Mouse (Mus musculus) neural tube, embryonic 11.5 days (tissue): Measurements from ENCODE around the gene Pcnt. TPM values are rescaled to one million over a fixed set of nuclear protein-coding genes. Genes with fewer than 3 reads are reported as not detected.
A peak's percentile ranks its signal among the peaks of the same experiment; 100 is the strongest.

Experiments
- ATAC-seq: fragments of 200-750 bp; cut with Nextera tagmentation; 2 replicates; pipeline ENCODE4 v1.8.0; 2017; ENCODE audit warnings: moderate number of reproducible peaks, mild to moderate bottlenecking, moderate TSS enrichment, moderate library complexity; ENCODE audit not compliant: insufficient read depth, low FRiP score, low TSS enrichment
- DNase-seq: peaks from one replicate; pipeline ENCODE4 v3.0.0-alpha.2; 2015; ENCODE audit warnings: low spot score
- H3K27ac ChIP-seq: fragments of 300-500 bp; sonication (generic); 2 replicates; pipeline ENCODE4 v1.5.1; 2014; ENCODE audit warnings: low read depth, mild to moderate bottlenecking, low read length
- H3K27me3 ChIP-seq: fragments of 300-500 bp; sonication (generic); 2 replicates; pipeline ENCODE4 v1.6.1; 2014; ENCODE audit warnings: mild to moderate bottlenecking, low read length, mixed read lengths; ENCODE audit not compliant: control insufficient read depth, insufficient read depth
- H3K36me3 ChIP-seq: fragments of 300-500 bp; sonication (generic); 2 replicates; pipeline ENCODE4 v1.6.1; 2014; ENCODE audit warnings: mild to moderate bottlenecking, low read length, moderate library complexity, mixed read lengths; ENCODE audit not compliant: control insufficient read depth, insufficient read depth
- H3K4me1 ChIP-seq: fragments of 300-500 bp; sonication (generic); 2 replicates; pipeline ENCODE4 v1.6.1; 2014; ENCODE audit warnings: low read length, mixed read lengths; ENCODE audit not compliant: control insufficient read depth, insufficient read depth
- H3K4me2 ChIP-seq: fragments of 300-500 bp; sonication (generic); 2 replicates; pipeline ENCODE4 v1.6.1; 2014; ENCODE audit warnings: low read depth, mild to moderate bottlenecking, moderate library complexity
- H3K4me3 ChIP-seq: fragments of 300-500 bp; sonication (generic); 2 replicates; pipeline ENCODE4 v1.5.1; 2014; ENCODE audit warnings: low read depth, low read length
- H3K9ac ChIP-seq: fragments of 300-500 bp; sonication (generic); 2 replicates; pipeline ENCODE4 v1.6.1; 2014; ENCODE audit warnings: mild to moderate bottlenecking, low read length
- H3K9me3 ChIP-seq: fragments of 300-500 bp; sonication (generic); 2 replicates; pipeline ENCODE4 v1.6.1; 2016; ENCODE audit warnings: low read length; ENCODE audit not compliant: control insufficient read depth
- WGBS: fragments of 180-500 bp; shearing (Covaris S2); extraction: QIAGEN DNeasy Blood & Tissue Kit; methylation state at CpG from one replicate; pipeline ENCODE4 v1.1.7; 2014; 5-methylcytosine and 5-hydroxymethylcytosine counted together
- polyA plus RNA-seq: library from polyadenylated mRNA; unstranded; fragments of >200 nt; fragmentation: Nextera tagmentation; extraction: Ambion mirVana; gene quantifications from 2 replicates; pipeline ENCODE4 v1.2.1, GENCODE M21; 2014

Pcnt gene
- polyA plus RNA-seq, 1 experiment from 2014 or later: 15.6 TPM

DNA sequence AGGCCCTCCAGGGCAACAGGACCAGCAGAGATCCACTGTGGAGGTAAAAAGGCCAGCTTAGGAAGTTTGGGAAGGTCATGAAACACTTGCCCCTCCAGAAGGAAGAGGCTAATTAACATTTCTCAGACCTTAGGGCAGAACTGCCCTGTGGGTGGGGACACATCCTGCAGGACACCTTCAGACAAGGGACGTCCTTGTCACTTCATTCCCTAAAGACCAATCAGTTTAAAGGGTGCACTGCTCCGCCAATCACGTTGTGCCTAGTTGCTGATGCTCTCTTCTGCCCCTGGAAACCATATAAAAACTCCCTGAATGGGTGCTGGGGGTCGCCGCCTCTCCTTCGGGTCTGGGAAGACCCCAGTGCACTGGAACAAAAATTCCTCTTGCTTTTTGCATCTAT, 20.1 kb upstream of the Pcnt start:
- Histone ChIP-seq H3K9me3 (no peaks in the 10 kb centered on the region; the same call in 1 of the 2 replicates), H3K4me2 (no peak overlapping the region), H3K27me3 (no peaks in the 10 kb centered on the region), H3K9ac (no peak overlapping the region), H3K27ac (no peak overlapping the region), H3K36me3 (no peaks in the 10 kb centered on the region), H3K4me1 (no peaks in the 10 kb centered on the region), H3K4me3 (no peak overlapping the region)
- 89% methylated on average over 6 of the region's 6 CpGs for WGBS
- no peak for DNase-seq
- ATAC-seq: no peak

DNA sequence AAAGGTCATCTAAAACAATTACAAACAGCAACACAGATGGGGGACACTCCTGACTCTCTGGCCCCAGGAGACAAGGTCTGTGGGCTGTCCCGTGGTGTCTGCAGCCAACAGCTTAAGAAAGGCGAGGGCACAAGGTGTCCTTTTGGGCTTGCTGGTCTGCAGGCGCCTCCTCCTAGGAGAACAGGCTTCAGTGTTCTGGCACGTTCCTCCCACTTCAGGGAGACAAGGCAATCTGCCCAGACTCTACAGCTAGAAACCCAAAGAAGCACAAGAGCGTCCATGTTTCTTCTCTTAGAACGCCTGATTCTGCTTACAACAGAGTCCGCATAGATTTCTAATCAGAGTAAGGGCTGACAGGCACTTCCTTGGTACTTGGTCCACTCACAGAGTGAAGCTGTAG, 19.7 kb upstream of the Pcnt start:
- Histone ChIP-seq H3K4me1 (no peaks in the 10 kb centered on the region), H3K36me3 (no peaks in the 10 kb centered on the region), H3K27ac (no peak overlapping the region), H3K4me3 (no peak overlapping the region), H3K9me3 (no peaks in the 10 kb centered on the region; the same call in 1 of the 2 replicates), H3K27me3 (no peaks in the 10 kb centered on the region), H3K4me2 (no peak overlapping the region), H3K9ac (no peak overlapping the region)
- no peak for DNase-seq
- WGBS: 91% methylated on average over 7 of the region's 7 CpGs
- no peak for ATAC-seq

DNA sequence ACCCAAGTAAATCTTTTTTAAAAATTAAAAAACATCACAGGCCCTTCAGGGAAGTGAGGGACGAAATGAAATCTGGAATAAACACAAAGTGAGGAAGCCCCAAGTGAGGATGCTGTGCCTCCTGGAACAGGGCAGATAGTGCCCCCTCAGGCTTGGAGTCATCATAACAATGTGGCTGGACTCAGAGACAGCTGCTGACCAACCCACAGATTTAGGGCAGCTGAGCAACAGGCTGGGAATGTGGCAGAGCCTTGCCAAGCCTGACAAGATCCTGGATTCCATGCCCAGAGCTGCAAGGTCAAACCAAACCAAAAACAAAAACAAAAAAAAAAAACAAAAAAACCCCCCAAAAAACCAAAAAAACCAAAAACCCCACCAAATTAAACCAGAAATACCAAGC, 18.7 kb upstream of the Pcnt start:
- Histone ChIP-seq H3K9ac (no peak overlapping the region), H3K4me2 (no peak overlapping the region), H3K4me3 (no peak overlapping the region), H3K27ac (no peak overlapping the region), H3K36me3 (no peaks in the 10 kb centered on the region), H3K9me3 (no peaks in the 10 kb centered on the region; the same call in 1 of the 2 replicates), H3K27me3 (no peaks in the 10 kb centered on the region), H3K4me1 (no peaks in the 10 kb centered on the region)
- ATAC-seq (no peak), DNase-seq (no peak)
- WGBS: 87% methylated on average over 1 of the region's 1 CpGs

DNA sequence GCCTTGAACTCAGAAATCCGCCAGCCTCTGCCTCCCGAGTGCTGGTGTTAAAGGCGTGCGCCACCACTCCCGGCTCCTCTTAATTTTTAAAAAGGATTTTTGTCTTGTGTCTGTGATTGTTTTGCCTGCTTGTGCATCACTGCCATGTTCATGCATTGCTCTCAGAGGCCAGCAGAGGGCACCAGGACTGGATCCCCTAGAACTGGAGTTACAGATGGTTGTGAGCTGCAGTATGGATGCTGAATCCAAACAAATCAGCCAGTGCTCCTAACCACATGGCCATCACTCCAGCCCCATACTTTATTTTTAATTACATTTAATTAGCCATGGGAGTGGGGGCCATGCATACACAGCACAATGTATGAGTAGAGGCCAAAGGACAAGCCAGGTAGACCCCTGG, 12.7 kb upstream of the Pcnt start:
- no peaks in the 10 kb centered on the region for H3K27me3 ChIP-seq
- H3K4me3 ChIP-seq: no peak overlapping the region
- DNase-seq (peak; percentile 59), ATAC-seq (no peak)
- H3K36me3 ChIP-seq: no peaks in the 10 kb centered on the region
- no peaks in the 10 kb centered on the region for H3K4me1 ChIP-seq
- 73% methylated on average over 3 of the region's 5 CpGs for whole genome bisulfite sequencing
- no peak overlapping the region for H3K9ac ChIP-seq
- H3K9me3 ChIP-seq: no peaks in the 10 kb centered on the region; the same call in 1 of the 2 replicates
- H3K27ac ChIP-seq: no peak overlapping the region
- H3K4me2 ChIP-seq: no peak overlapping the region

DNA sequence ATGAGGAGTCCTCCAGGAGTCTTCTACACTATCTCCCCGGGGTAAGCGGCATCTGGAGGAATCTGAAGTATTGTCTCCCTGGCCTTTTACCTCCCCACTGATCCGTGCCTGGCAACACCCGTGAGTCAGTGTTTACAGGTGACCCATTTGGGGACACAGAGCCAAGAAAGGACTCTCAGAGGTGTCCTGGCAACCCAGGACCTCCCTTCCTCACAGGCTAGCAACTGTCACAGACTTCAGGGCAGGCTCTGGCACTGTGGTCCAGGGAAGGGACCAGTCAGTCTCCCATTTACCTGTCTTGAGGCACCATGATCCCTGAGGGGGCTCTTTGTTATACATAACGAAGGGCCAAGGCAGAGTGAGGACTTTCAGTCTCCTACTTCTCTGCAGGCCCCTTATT, 6.3 kb upstream of the Pcnt start, which contains the start of gene 2610028H24Rik:
Gene 2610028H24Rik, plus strand, starts transcription at position 231 of the 400 bp plus-strand sequence.
- Histone ChIP-seq H3K4me3 (no peak within 1 kb of the TSS), H3K9me3 (no peaks in the 10 kb centered on the region), H3K9ac (no peak within 1 kb of the TSS), H3K36me3 (no peaks in the 10 kb centered on the region), H3K4me2 (no peak within 1 kb of the TSS), H3K27me3 (no peaks in the 10 kb centered on the region), H3K27ac (no peak within 1 kb of the TSS), H3K4me1 (no peaks in the 10 kb centered on the region)
- ATAC-seq (no peak), DNase-seq (no peak)
- WGBS: 66% methylated on average over 5 of the region's 5 CpGs

DNA sequence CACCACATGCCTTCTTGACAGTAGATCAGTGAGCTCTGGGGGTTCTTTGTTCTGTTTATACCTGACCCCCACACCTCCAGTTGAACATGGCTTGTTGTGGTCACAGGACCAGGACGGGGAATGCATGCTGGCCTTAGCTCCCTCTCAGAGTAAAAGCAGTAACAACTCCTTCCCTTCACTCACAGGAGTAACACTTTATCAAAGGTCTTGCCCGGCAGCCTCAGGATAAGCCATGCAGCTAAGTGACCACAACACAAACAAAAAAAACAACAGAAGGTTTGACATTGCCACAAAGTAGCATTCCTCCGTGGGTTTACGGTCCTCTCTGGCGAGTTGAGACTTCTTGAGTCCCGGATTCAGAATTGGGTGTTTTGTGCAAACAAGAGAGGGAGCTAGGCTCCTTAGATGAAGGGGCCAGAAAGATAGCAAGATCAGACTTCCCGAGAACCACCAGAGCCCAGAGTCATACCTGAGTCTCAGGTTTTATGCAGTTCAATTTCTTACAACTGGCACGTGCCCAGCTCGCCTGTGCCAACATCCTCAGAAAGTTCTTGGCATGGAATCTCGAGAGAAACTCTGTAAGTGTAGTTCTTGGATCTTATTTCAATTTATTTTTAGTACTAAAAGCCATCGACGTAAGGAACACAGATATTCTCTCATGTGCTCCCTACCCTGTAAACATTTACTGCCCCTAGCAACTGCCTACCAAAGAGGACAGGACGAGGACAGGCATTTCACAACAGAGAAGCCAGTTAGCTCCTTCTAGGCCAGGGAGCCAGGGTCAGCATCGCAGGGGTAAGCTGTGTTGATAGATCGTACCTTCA, 5.0 kb upstream of the Pcnt start:
- no peaks in the 10 kb centered on the region for H3K36me3 ChIP-seq
- WGBS: 85% methylated on average over 15 of the region's 15 CpGs
- H3K9me3 ChIP-seq: no peaks in the 10 kb centered on the region
- no peak overlapping the region for H3K27ac ChIP-seq
- ATAC-seq (no peak), DNase-seq (no peak)
- H3K4me1 ChIP-seq: peaks cover 2% of the 10 kb centered on the region; the same call in 1 of the 2 replicates
- no peak overlapping the region for H3K4me3 ChIP-seq
- H3K27me3 ChIP-seq: no peaks in the 10 kb centered on the region
- H3K9ac ChIP-seq: no peak overlapping the region
- no peak overlapping the region for H3K4me2 ChIP-seq

DNA sequence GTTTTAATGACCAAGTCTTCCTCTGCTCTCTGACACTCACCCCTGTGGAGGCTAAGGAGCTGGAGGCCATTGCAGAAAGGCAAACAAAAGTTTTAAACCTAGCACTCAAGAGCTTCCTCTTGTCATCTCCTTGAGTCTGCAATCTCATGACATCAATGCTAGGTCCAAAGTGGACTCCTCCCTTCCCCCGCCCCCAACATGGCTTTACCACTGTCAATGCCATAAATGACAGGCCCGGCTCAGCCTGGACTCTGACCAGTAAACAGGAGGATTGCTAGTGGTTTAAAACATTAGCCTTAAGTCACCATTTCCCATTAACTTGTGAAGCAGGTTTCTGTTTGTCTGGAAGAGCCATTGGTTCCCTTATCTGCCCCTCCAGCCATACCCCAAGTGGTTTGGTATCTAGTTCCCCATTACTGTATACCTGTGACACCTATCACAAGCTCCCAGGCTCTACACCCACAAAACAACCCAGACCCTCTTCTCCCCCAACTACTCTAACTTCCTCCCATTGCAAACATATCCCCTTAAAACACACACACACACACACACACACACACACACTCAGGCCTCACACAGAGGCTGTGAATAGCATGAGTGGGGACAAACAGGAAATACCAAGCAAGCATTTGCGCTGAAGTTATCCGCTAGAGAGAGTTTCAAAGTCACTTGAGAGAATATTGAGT, 3.6 kb upstream of the Pcnt start:
- ATAC-seq (no peak), DNase-seq (no peak)
- Histone ChIP-seq H3K27me3 (no peaks in the 10 kb centered on the region), H3K9me3 (no peaks in the 10 kb centered on the region), H3K9ac (no peak overlapping the region), H3K4me3 (no peak overlapping the region), H3K4me2 (no peak overlapping the region), H3K27ac (no peak overlapping the region), H3K36me3 (no peaks in the 10 kb centered on the region), H3K4me1 (peaks cover 2% of the 10 kb centered on the region; the same call in 1 of the 2 replicates)
- 84% methylated on average over 4 of the region's 4 CpGs for WGBS

DNA sequence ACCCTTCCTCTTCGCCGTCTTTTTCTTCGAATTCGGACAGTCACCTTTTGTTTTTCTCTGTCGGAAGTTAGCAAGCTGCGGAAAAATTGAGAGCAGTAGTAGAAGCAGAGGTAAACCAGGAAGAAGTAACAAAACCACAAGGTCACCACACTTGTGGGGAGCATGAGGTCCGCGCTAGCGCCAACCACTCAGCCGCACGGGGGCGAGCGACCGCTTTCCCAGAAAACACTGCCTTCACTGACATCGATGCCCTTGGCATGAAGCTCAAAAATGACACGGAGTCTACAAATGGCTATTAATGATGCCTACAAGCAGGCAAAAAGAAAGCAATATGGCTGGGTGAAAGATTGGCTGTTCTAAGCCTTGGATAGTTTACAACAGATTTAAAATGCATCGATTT, 2.3 kb downstream of the Pcnt start, which contains the start of gene AC141477.1:
Gene AC141477.1, minus strand, starts transcription at position 164 of the 400 bp plus-strand sequence.
- H3K4me2 ChIP-seq: peak within 1 kb of the TSS; percentile 75; the same call in 1 of the 2 replicates
- H3K27ac ChIP-seq: no peak within 1 kb of the TSS
- DNase-seq (no peak), ATAC-seq (no peak)
- H3K4me1 ChIP-seq: peaks cover 2% of the 10 kb centered on the region; the same call in 1 of the 2 replicates
- peaks cover 10% of the 10 kb centered on the region for H3K36me3 ChIP-seq
- H3K4me3 ChIP-seq: no peak within 1 kb of the TSS
- 95% methylated on average over 17 of the region's 17 CpGs for WGBS
- H3K9me3 ChIP-seq: no peaks in the 10 kb centered on the region
- H3K27me3 ChIP-seq: no peaks in the 10 kb centered on the region
- no peak within 1 kb of the TSS for H3K9ac ChIP-seq
